Mouse (Mus musculus) spleen, adult 2 months (tissue): ENCODE results near the gene D330020A13Rik.

ENCODE experiments used
- CTCF ChIP-seq: fragments of 200-500 bp; IDR thresholded peaks from 2 replicates; pipeline ENCODE4 v1.5.1; 2011; ENCODE audit warnings: mild to moderate bottlenecking, inconsistent platforms; ENCODE audit not compliant: insufficient read depth, insufficient read length, insufficient replicate concordance; ENCODE audit errors: extremely low read depth
- POLR2A ChIP-seq: fragments of 200-500 bp; IDR thresholded peaks from 2 replicates; pipeline ENCODE4 v1.6.1; 2011; ENCODE audit warnings: low read depth, low read length, inconsistent platforms

GRCm38 (mm10) chr6:120262886-120263531, 31.2 kb upstream of the D330020A13Rik start:
- no peak for TF ChIP-seq POLR2A
- TF ChIP-seq CTCF, result no peak
